Mouse (Mus musculus): ENCODE measurements around the gene Zfp651.

- TF ChIP-seq CTCF (IDR thresholded peaks at IDR 0.05; ENCODE audit: low read depth, low read length) (no peak), POLR2AphosphoS5 (IDR thresholded peaks at IDR 0.05; ENCODE audit: insufficient replicate concordance, low read depth, low read length) (no peak), TAL1 (conservative IDR thresholded peaks at IDR 0.05; ENCODE audit: low read depth, low read length) (no peak), GATA1 (IDR thresholded peaks at IDR 0.05; ENCODE audit: borderline replicate concordance, low read length) (no peak), GATA2 (IDR thresholded peaks at IDR 0.05; ENCODE audit: borderline replicate concordance, low read depth, low read length) (no peak)
These were observed 48.8 kb downstream of the Zfp651 start for GRCm38 (mm10) chr9:121807947-121808346.

Measured in G1E (cell line).